Mouse (Mus musculus) intestine, embryonic 14.5 days (tissue): ENCODE measurements at regions not wholly inside any gene's neighbourhood (a gene's known extent, or its start where the extent isn't known, plus 50 kb on each side); places are given as distances from the start of the nearest gene placed in this dataset.

Source experiments
- ATAC-seq: fragments of 200-750 bp; cut with Nextera tagmentation; replicated peaks from 2 replicates; pipeline ENCODE4 v1.8.0; 2017; ENCODE audit warnings: low read depth, moderate number of reproducible peaks, moderate TSS enrichment, moderate library complexity; ENCODE audit not compliant: low FRiP score, low TSS enrichment
- DNase-seq: peaks from one replicate; pipeline ENCODE4 v3.0.0-alpha.2; 2018; ENCODE audit warnings: low spot score
- H3K27ac ChIP-seq: fragments of 300-500 bp; sonication (generic); 2 replicates; pipeline ENCODE4 v1.5.1; 2014; ENCODE audit warnings: low read depth, mild to moderate bottlenecking, control low read depth
- H3K27me3 ChIP-seq: fragments of 300-500 bp; sonication (generic); replicated peaks from 2 replicates; pipeline ENCODE4 v1.6.1; 2014; ENCODE audit warnings: low read length, control low read depth; ENCODE audit not compliant: control insufficient read depth, insufficient read depth
- H3K36me3 ChIP-seq: fragments of 300-500 bp; sonication (generic); 2 replicates; pipeline ENCODE4 v1.6.1; 2014; ENCODE audit warnings: low read length, control low read depth; ENCODE audit not compliant: control insufficient read depth, insufficient read depth
- H3K4me1 ChIP-seq: fragments of 300-500 bp; sonication (generic); replicated peaks from 2 replicates; pipeline ENCODE4 v1.6.1; 2014; ENCODE audit warnings: low read length, control low read depth, mixed read lengths; ENCODE audit not compliant: control insufficient read depth, insufficient read depth
- H3K4me2 ChIP-seq: fragments of 300-500 bp; sonication (generic); 2 replicates; pipeline ENCODE4 v1.6.1; 2014; ENCODE audit warnings: low read length
- H3K4me3 ChIP-seq: fragments of 300-500 bp; sonication (generic); 2 replicates; pipeline ENCODE4 v1.5.1; 2014; ENCODE audit warnings: low read depth, low read length, control low read depth, mixed read lengths
- H3K9ac ChIP-seq: fragments of 300-500 bp; sonication (generic); 2 replicates; pipeline ENCODE4 v1.6.1; 2014; ENCODE audit warnings: mild to moderate bottlenecking, low read length
- H3K9me3 ChIP-seq: fragments of 300-500 bp; sonication (generic); 2 replicates; pipeline ENCODE4 v1.6.1; 2016; ENCODE audit warnings: low read length, control low read depth; ENCODE audit not compliant: control insufficient read depth
- WGBS: fragments of 180-500 bp; shearing (Covaris S2); extraction: QIAGEN DNeasy Blood & Tissue Kit; methylation state at CpG from one replicate; pipeline ENCODE4 v1.1.7; 2014; 5-methylcytosine and 5-hydroxymethylcytosine counted together

GRCm38 (mm10) chr16:29882226-29882972 lies 181.8 kb upstream of the Hes1 start:
- no peak for DNase-seq
- Histone ChIP-seq H3K9ac (no peak overlapping the region), H3K4me1 (peaks cover 10% of the 10 kb centered on the region)

GRCm38 (mm10) chr16:29883252-29883992 lies 180.8 kb upstream of the Hes1 start:
- ATAC-seq (0 out of 2 replicates have a peak, but pooled peaks have one; percentile 34), DNase-seq (no peak)
- 45% methylated on average over 10 of the region's 10 CpGs for WGBS
- no peak overlapping the region for H3K4me3 ChIP-seq
- no peaks in the 10 kb centered on the region for H3K36me3 ChIP-seq
- no peak overlapping the region for H3K9ac ChIP-seq
- H3K27ac ChIP-seq = no peak overlapping the region
- no peak overlapping the region for H3K4me2 ChIP-seq
- H3K9me3 ChIP-seq = no peaks in the 10 kb centered on the region
- peaks cover 10% of the 10 kb centered on the region for H3K4me1 ChIP-seq
- H3K27me3 ChIP-seq = no peaks in the 10 kb centered on the region

More at GRCm38 (mm10) chr16:29882226-29882972, 181.8 kb upstream of the Hes1 start:
- Histone ChIP-seq H3K9me3 (no peaks in the 10 kb centered on the region), H3K27me3 (no peaks in the 10 kb centered on the region), H3K36me3 (no peaks in the 10 kb centered on the region), H3K4me2 (no peak overlapping the region), H3K4me3 (no peak overlapping the region), H3K27ac (no peak overlapping the region)
- 26% methylated on average over 10 of the region's 10 CpGs for WGBS
- ATAC-seq = no peak

GRCm38 (mm10) chr16:29884899-29885298 lies 179.3 kb upstream of the Hes1 start:
- H3K9me3 ChIP-seq = no peaks in the 10 kb centered on the region
- no peaks in the 10 kb centered on the region for H3K36me3 ChIP-seq
- ATAC-seq (no peak), DNase-seq (no peak)
- H3K27me3 ChIP-seq = no peaks in the 10 kb centered on the region
- no peak overlapping the region for H3K9ac ChIP-seq
- H3K4me2 ChIP-seq = no peak overlapping the region
- H3K4me1 ChIP-seq = peaks cover 10% of the 10 kb centered on the region
- no peak overlapping the region for H3K27ac ChIP-seq
- H3K4me3 ChIP-seq = no peak overlapping the region
- WGBS = 80% methylated on average over 4 of the region's 4 CpGs

- no peak overlapping the region for H3K9ac ChIP-seq
- H3K4me1 ChIP-seq = peaks cover 10% of the 10 kb centered on the region
- 60% methylated on average over 4 of the region's 4 CpGs for WGBS
- ATAC-seq (no peak), DNase-seq (no peak)
- no peak overlapping the region for H3K4me3 ChIP-seq
- no peaks in the 10 kb centered on the region for H3K9me3 ChIP-seq
- no peak overlapping the region for H3K27ac ChIP-seq
- H3K36me3 ChIP-seq = no peaks in the 10 kb centered on the region
- no peak overlapping the region for H3K4me2 ChIP-seq
- no peaks in the 10 kb centered on the region for H3K27me3 ChIP-seq
These were observed 177.4 kb upstream of the Hes1 start for GRCm38 (mm10) chr16:29886755-29887154.

- H3K4me3 ChIP-seq = no peak overlapping the region
- H3K9ac ChIP-seq = no peak overlapping the region
- no peak overlapping the region for H3K4me2 ChIP-seq
- ATAC-seq (no peak), DNase-seq (no peak)
- H3K27ac ChIP-seq = no peak overlapping the region
- WGBS = 48% methylated on average over 4 of the region's 4 CpGs
- H3K9me3 ChIP-seq = no peaks in the 10 kb centered on the region
- H3K36me3 ChIP-seq = no peaks in the 10 kb centered on the region
- H3K27me3 ChIP-seq = no peaks in the 10 kb centered on the region
- H3K4me1 ChIP-seq = peaks cover 12% of the 10 kb centered on the region
These were observed 174.8 kb upstream of the Hes1 start for GRCm38 (mm10) chr16:29889346-29889745.

GRCm38 (mm10) chr16:29891472-29891871 lies 172.7 kb upstream of the Hes1 start:
- no peak for ATAC-seq
- Histone ChIP-seq H3K9ac (no peak overlapping the region), H3K36me3 (no peaks in the 10 kb centered on the region), H3K27ac (no peak overlapping the region), H3K4me3 (no peak overlapping the region), H3K4me2 (no peak overlapping the region), H3K4me1 (peaks cover 16% of the 10 kb centered on the region), H3K27me3 (no peaks in the 10 kb centered on the region), H3K9me3 (no peaks in the 10 kb centered on the region)
- DNase-seq = no peak
- WGBS = 62% methylated on average over 7 of the region's 7 CpGs

GRCm38 (mm10) chr16:29893871-29894828 lies 170.0 kb upstream of the Hes1 start:
- H3K27ac ChIP-seq = peak overlapping the region; percentile 9; the same call in 1 of the 2 replicates
- H3K4me1 ChIP-seq = peaks cover 16% of the 10 kb centered on the region
- WGBS = 26% methylated on average over 21 of the region's 21 CpGs
- H3K9me3 ChIP-seq = no peaks in the 10 kb centered on the region
- DNase-seq = no peak
- peak; percentile 37 for ATAC-seq
- H3K9ac ChIP-seq = no peak overlapping the region
- no peaks in the 10 kb centered on the region for H3K27me3 ChIP-seq
- no peaks in the 10 kb centered on the region for H3K36me3 ChIP-seq
- H3K4me3 ChIP-seq = no peak overlapping the region
- H3K4me2 ChIP-seq = peak overlapping the region; percentile 15

- no peak overlapping the region for H3K9ac ChIP-seq
- H3K27ac ChIP-seq = no peak overlapping the region
- no peak overlapping the region for H3K4me3 ChIP-seq
- WGBS = 67% methylated on average over 4 of the region's 4 CpGs
- no peaks in the 10 kb centered on the region for H3K27me3 ChIP-seq
- DNase-seq (no peak), ATAC-seq (peak; percentile 89)
- H3K9me3 ChIP-seq = no peaks in the 10 kb centered on the region
- no peak overlapping the region for H3K4me2 ChIP-seq
- no peaks in the 10 kb centered on the region for H3K36me3 ChIP-seq
- peaks cover 16% of the 10 kb centered on the region for H3K4me1 ChIP-seq
These were observed 167.8 kb upstream of the Hes1 start for GRCm38 (mm10) chr16:29896393-29896792.
